Mouse (Mus musculus): ENCODE measurements around the gene Bicc1. TPM values are rescaled to one million over a fixed set of nuclear protein-coding genes. Genes with fewer than 3 reads are reported as not detected.
A peak's percentile ranks its signal among the peaks of the same experiment; 100 is the strongest.

Bicc1 gene
- polyA plus RNA-seq, 1 experiment: 4.0 TPM

DNA sequence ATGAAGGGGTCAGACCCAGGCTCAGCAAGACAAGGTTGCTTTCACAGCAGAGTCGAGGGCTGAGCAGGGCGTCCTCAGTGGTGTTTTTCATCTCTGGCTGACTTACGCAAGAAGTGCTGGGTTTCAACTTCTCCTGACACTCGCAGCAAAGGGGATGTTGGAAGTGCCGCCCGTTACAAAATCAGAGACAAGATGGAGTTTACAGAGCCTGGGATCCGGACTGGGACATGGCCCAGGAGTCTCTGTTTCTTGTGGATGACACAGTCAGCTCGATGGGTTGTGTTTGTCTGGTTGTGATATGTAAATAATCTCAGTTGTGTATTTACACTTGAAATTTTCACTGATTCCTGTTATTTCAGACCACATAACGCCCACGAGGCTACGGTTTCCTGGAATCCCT, 33.4 kb upstream of the Bicc1 start:
- H3K27ac ChIP-seq (ENCODE audit: control insufficient read depth, insufficient read depth, low read depth, low read length, poor library complexity): no peak overlapping the region
- TF ChIP-seq CTCF (IDR thresholded peaks at IDR 0.05; ENCODE audit: control insufficient read depth, insufficient read depth, low read length): no peak
- TF ChIP-seq POLR2A (IDR thresholded peaks at IDR 0.05; ENCODE audit: borderline replicate concordance, control insufficient read depth, low read depth, low read length): no peak
- H3K4me3 ChIP-seq (replicated peaks; ENCODE audit: control insufficient read depth, low read depth, low read length): no peak overlapping the region
- WGBS: 72% methylated on average over 11 of the region's 11 CpGs
- H3K4me1 ChIP-seq (ENCODE audit: control insufficient read depth, insufficient read depth, low read length): no peaks in the 10 kb centered on the region

DNA sequence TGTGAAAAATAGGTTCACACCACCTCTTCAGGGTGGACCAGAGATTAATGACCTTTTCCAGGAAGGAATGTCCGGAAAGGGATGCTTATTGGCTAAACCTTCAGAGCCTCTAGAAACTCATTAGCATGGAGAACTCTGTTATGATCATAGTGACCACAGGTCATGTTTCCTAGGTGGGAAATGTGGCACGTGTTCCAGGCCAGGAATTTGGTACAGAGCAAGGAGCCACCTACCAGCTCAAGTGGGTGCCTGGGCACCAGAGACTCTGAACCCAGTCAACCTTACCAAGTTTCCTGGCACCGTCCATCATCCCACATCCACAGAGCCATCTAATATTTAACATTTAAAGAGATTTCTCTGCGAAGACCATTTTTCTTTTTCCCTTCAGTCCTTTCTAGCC, 29.2 kb upstream of the Bicc1 start:
- H3K27ac ChIP-seq (ENCODE audit: control insufficient read depth, insufficient read depth, low read depth, low read length, poor library complexity): no peak overlapping the region
- 79% methylated on average over 4 of the region's 4 CpGs for WGBS
- H3K4me3 ChIP-seq (replicated peaks; ENCODE audit: control insufficient read depth, low read depth, low read length): no peak overlapping the region
- H3K4me1 ChIP-seq (ENCODE audit: control insufficient read depth, insufficient read depth, low read length): no peaks in the 10 kb centered on the region
- no peak for TF ChIP-seq CTCF (IDR thresholded peaks at IDR 0.05; ENCODE audit: control insufficient read depth, insufficient read depth, low read length)

DNA sequence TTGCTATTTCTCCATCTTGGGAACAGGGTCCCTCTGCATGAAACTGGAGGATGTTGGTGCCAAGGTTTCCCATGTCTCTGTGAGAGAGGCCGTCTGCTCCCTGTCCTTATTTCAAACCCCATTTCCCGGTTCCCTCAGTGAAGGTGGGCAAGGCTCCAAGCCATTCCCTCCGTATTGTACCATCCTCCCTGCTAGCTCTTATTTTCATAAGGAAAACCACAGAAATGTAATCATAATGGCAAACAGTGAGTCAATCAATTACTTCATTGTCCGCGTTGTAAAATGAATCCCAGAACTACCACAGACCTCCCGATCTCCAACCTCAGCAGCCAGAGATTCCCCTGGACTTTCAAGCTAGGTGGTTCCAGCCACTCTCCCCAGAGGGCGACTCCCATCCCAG, 25.6 kb upstream of the Bicc1 start:
- WGBS: 80% methylated on average over 7 of the region's 7 CpGs
- TF ChIP-seq POLR2A (IDR thresholded peaks at IDR 0.05; ENCODE audit: borderline replicate concordance, control insufficient read depth, low read depth, low read length) (no peak), CTCF (IDR thresholded peaks at IDR 0.05; ENCODE audit: control insufficient read depth, insufficient read depth, low read length) (no peak)
- no peak overlapping the region; the same call in 1 of the 2 replicates for H3K27ac ChIP-seq (ENCODE audit: control insufficient read depth, insufficient read depth, low read depth, low read length, poor library complexity)
- no peaks in the 10 kb centered on the region for H3K4me1 ChIP-seq (ENCODE audit: control insufficient read depth, insufficient read depth, low read length)
- no peak overlapping the region for H3K4me3 ChIP-seq (replicated peaks; ENCODE audit: control insufficient read depth, low read depth, low read length)

DNA sequence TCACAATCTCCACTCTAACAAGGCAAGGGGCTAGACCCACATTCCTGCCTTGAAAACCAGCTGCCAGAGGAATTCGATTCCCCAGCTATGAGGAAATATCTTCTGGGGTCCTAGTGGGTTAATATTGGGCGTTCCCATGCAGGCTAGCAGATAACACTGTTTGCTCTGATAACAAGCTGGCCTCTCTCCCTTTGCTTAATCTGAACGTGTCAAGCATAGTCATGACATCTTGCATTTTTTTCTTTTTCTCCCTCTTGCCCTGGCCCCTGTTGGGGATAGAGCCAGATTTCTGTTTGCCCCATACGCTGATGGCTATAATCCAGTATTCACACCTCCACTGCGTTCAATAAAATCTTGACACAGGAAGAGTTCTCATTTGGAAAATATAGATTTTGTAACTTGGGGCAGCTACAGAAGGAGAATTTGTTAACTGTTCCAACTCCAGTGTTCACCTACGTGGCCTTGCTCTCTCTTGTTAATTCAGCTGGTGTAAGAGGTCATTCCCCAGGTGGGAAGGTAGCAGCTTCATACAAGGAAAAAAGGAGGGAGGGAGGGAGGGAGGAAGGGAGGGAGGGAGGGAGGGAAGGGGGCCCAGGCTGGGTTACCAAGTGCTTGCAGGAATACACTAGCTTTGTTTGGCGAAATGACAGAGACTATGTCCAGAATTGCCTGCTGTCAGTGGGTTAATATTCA, 24.0 kb upstream of the Bicc1 start:
- TF ChIP-seq CTCF (IDR thresholded peaks at IDR 0.05; ENCODE audit: control insufficient read depth, insufficient read depth, low read length) (no peak), POLR2A (IDR thresholded peaks at IDR 0.05; ENCODE audit: borderline replicate concordance, control insufficient read depth, low read depth, low read length) (no peak)
- WGBS: 60% methylated on average over 7 of the region's 7 CpGs
- Histone ChIP-seq H3K4me3 (replicated peaks; ENCODE audit: control insufficient read depth, low read depth, low read length) (no peak overlapping the region), H3K27ac (ENCODE audit: control insufficient read depth, insufficient read depth, low read depth, low read length, poor library complexity) (no peak overlapping the region), H3K4me1 (ENCODE audit: control insufficient read depth, insufficient read depth, low read length) (no peaks in the 10 kb centered on the region)

DNA sequence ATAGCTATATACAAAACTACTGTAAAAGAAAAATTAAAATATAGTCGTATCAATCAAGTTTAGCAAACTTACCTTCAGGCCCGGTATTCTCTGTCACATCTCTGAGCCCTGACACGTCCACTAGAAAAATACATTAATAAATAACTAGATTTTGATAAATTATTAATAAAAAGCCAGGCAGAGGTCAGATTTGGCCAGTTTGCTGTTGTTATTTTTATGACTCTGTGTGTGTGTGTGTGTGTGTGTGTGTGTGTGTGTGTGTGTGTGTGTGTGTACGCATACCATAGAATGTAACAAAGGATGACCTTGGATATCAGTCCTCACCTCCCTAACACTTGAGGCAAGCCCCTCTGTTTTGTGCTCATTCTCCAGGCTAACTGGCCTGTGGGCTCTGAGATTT, 22.4 kb upstream of the Bicc1 start:
- 80% methylated on average over 4 of the region's 4 CpGs for WGBS
- no peak for TF ChIP-seq POLR2A (IDR thresholded peaks at IDR 0.05; ENCODE audit: borderline replicate concordance, control insufficient read depth, low read depth, low read length)
- no peak for TF ChIP-seq CTCF (IDR thresholded peaks at IDR 0.05; ENCODE audit: control insufficient read depth, insufficient read depth, low read length)

DNA sequence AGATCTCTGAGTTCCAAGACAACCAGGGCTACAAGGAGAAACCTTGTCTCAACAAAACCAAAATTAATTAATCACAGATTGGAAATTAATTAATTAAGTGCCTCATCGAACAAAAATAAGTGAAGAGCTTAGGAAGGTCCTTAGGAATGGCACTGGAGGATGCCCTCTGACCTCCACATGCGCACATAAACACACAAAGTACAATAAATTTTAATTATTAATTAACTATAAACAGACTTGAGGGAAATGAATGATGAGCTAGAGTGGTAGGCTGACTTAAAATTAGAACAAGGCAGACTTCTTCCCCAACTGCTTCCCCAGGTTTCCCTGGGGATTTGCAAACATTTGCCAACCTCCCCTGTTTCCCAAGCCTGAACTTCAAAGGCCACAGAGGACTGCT, 21.6 kb upstream of the Bicc1 start:
- H3K4me3 ChIP-seq (replicated peaks; ENCODE audit: control insufficient read depth, low read depth, low read length): no peak overlapping the region
- no peaks in the 10 kb centered on the region for H3K4me1 ChIP-seq (ENCODE audit: control insufficient read depth, insufficient read depth, low read length)
- no peak overlapping the region for H3K27ac ChIP-seq (ENCODE audit: control insufficient read depth, insufficient read depth, low read depth, low read length, poor library complexity)
- WGBS: 73% methylated on average over 2 of the region's 2 CpGs
- TF ChIP-seq POLR2A (IDR thresholded peaks at IDR 0.05; ENCODE audit: borderline replicate concordance, control insufficient read depth, low read depth, low read length) (no peak), CTCF (IDR thresholded peaks at IDR 0.05; ENCODE audit: control insufficient read depth, insufficient read depth, low read length) (no peak)

More for the DNA sequence above, 22.4 kb upstream of the Bicc1 start:
- Histone ChIP-seq H3K27ac (ENCODE audit: control insufficient read depth, insufficient read depth, low read depth, low read length, poor library complexity) (no peak overlapping the region), H3K4me3 (replicated peaks; ENCODE audit: control insufficient read depth, low read depth, low read length) (no peak overlapping the region), H3K4me1 (ENCODE audit: control insufficient read depth, insufficient read depth, low read length) (no peaks in the 10 kb centered on the region)

DNA sequence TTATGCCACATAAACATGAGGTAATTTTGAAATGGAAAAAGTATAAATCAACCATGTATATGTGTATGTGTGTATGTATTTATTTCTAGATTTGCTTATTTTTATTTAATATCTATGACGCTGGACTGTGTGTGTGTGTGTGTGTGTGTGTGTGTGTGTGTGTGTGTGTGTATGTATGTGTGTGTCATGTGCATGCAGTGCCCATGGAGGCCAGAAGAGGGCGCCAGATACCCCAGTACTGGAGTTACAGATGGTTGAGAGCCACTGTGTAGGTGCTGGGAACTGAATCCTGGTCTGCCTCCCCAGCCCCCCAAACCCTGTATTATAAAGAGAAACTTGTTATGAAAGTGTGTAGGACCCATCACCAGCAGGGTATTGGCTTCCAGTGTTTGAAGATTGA, 20.6 kb upstream of the Bicc1 start:
- H3K4me3 ChIP-seq (replicated peaks; ENCODE audit: control insufficient read depth, low read depth, low read length): no peak overlapping the region
- H3K4me1 ChIP-seq (ENCODE audit: control insufficient read depth, insufficient read depth, low read length): no peaks in the 10 kb centered on the region
- TF ChIP-seq CTCF (IDR thresholded peaks at IDR 0.05; ENCODE audit: control insufficient read depth, insufficient read depth, low read length): 0 out of 2 replicates have a peak, but pooled peaks have one; percentile 22
- TF ChIP-seq POLR2A (IDR thresholded peaks at IDR 0.05; ENCODE audit: borderline replicate concordance, control insufficient read depth, low read depth, low read length): no peak
- no peak overlapping the region for H3K27ac ChIP-seq (ENCODE audit: control insufficient read depth, insufficient read depth, low read depth, low read length, poor library complexity)
- WGBS: 70% methylated on average over 2 of the region's 2 CpGs

DNA sequence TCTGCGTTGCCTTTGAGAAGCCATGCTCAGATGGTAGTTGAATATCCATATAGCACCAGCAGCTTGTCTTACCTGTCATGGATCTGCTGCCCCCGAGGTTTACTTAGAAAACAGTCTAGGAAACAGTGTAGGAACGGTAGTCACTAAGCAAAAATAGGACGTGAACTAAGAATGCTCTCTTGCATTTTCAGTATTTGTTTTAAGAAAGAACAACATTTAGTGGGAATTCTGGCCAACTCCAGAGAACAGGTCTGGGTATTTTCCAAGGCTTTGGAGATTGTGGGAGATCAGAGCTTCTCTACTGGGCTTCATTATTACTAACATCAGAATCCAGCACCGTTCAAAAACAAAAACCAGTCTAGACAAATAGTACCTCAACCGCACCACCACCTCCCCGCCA, 17.7 kb upstream of the Bicc1 start:
- Histone ChIP-seq H3K4me1 (ENCODE audit: control insufficient read depth, insufficient read depth, low read length) (no peaks in the 10 kb centered on the region), H3K4me3 (replicated peaks; ENCODE audit: control insufficient read depth, low read depth, low read length) (no peak overlapping the region), H3K27ac (ENCODE audit: control insufficient read depth, insufficient read depth, low read depth, low read length, poor library complexity) (no peak overlapping the region)
- 74% methylated on average over 7 of the region's 7 CpGs for WGBS
- TF ChIP-seq CTCF (IDR thresholded peaks at IDR 0.05; ENCODE audit: control insufficient read depth, insufficient read depth, low read length): no peak
- TF ChIP-seq POLR2A (IDR thresholded peaks at IDR 0.05; ENCODE audit: borderline replicate concordance, control insufficient read depth, low read depth, low read length): no peak

DNA sequence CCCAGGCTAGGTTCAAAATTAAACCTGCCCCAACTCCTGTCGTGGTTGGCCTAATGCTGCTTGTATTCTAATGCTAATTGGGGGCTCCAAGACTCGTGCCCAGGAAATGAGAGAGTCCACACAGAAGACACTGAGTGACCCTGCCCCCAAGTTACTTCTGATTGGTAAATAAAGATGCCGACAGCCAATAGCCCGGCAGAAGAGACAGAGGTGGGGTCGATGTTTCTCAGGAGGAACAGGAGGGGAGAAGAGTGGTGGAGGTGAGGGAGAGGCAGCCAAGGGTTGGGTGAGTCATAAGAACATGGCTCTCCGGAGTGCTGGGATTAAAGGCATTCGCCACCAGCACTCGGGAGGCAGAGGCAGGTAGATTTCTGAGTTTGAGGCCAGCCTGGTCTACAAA, 16.8 kb upstream of the Bicc1 start:
- no peak for TF ChIP-seq CTCF (IDR thresholded peaks at IDR 0.05; ENCODE audit: control insufficient read depth, insufficient read depth, low read length)
- no peak for TF ChIP-seq POLR2A (IDR thresholded peaks at IDR 0.05; ENCODE audit: borderline replicate concordance, control insufficient read depth, low read depth, low read length)
- Histone ChIP-seq H3K4me1 (ENCODE audit: control insufficient read depth, insufficient read depth, low read length) (no peaks in the 10 kb centered on the region), H3K27ac (ENCODE audit: control insufficient read depth, insufficient read depth, low read depth, low read length, poor library complexity) (no peak overlapping the region), H3K4me3 (replicated peaks; ENCODE audit: control insufficient read depth, low read depth, low read length) (no peak overlapping the region)
- 75% methylated on average over 8 of the region's 8 CpGs for WGBS
